Mouse (Mus musculus): ENCODE measurements around the gene Scnn1b.

GRCm38 (mm10) chr7:121836827-121837226, 28.0 kb upstream of the Scnn1b start:
- no peak for TF ChIP-seq MAX (IDR thresholded peaks at IDR 0.05; ENCODE audit: low read length)
- no peak for TF ChIP-seq CTCF (conservative IDR thresholded peaks at IDR 0.05 in 1 of 2, IDR thresholded peaks at IDR 0.05 in 1 of 2; ENCODE audit: low read depth in 2 of 2, low read length in 2 of 2)
- no peak for TF ChIP-seq TCF12 (IDR thresholded peaks at IDR 0.05; ENCODE audit: low read depth, low read length)
- no peak for TF ChIP-seq MAZ (IDR thresholded peaks at IDR 0.05; ENCODE audit: low read depth, low read length)
- no peak for TF ChIP-seq EP300 (IDR thresholded peaks at IDR 0.05; ENCODE audit: low read length)
- no peak for TF ChIP-seq RCOR1 (conservative IDR thresholded peaks at IDR 0.05; ENCODE audit: low read depth, low read length)
- TF ChIP-seq CHD2 (IDR thresholded peaks at IDR 0.05; ENCODE audit: low read length): no peak
- TF ChIP-seq JUND (conservative IDR thresholded peaks at IDR 0.05; ENCODE audit: low read depth, low read length): no peak
- no peak for TF ChIP-seq KAT2A (IDR thresholded peaks at IDR 0.05; ENCODE audit: insufficient replicate concordance, low read length)
- no peak for TF ChIP-seq POLR2A (IDR thresholded peaks at IDR 0.05; ENCODE audit: low read depth, low read length)
- TF ChIP-seq ZC3H11A (IDR thresholded peaks at IDR 0.05; ENCODE audit: low read depth, low read length): no peak
